Mouse (Mus musculus): ENCODE results near the gene Dzip1l.
"Not testable (repeated sequence)": the region's sequence is repeated elsewhere in the genome, so short reads cannot be mapped to it uniquely, and the experiment has no call there.

The Dzip1l gene

GRCm38 (mm10) chr9:99629281-99630011 is at the start of gene Dzip1l:
TSS of gene Dzip1l (plus strand) at chr9:99629496.
- peak; percentile 66 to 69 for DNase-seq (ENCODE audit: low spot score in 2 of 2)

- DNase-seq (ENCODE audit: low spot score in 2 of 2) = no peak
Observed at GRCm38 (mm10) chr9:99580655-99581054, 48.6 kb upstream of the Dzip1l start.

- DNase-seq (ENCODE audit: low spot score in 2 of 2) = no peak
Observed at GRCm38 (mm10) chr9:99587505-99588202, 41.6 kb upstream of the Dzip1l start.

GRCm38 (mm10) chr9:99591144-99591543 is 38.2 kb upstream of the Dzip1l start:
- DNase-seq (ENCODE audit: low spot score in 2 of 2) = no peak

GRCm38 (mm10) chr9:99599127-99599526 is 30.2 kb upstream of the Dzip1l start:
- DNase-seq (ENCODE audit: low spot score in 2 of 2) = not testable (repeated sequence)

GRCm38 (mm10) chr9:99603566-99603965 is 25.7 kb upstream of the Dzip1l start:
- DNase-seq (ENCODE audit: low spot score in 2 of 2) = no peak

GRCm38 (mm10) chr9:99612202-99612601 is 17.1 kb upstream of the Dzip1l start, which contains the start of gene A4gnt:
TSS of gene A4gnt (plus strand) at chr9:99612502.
- no peak for DNase-seq (ENCODE audit: low spot score in 2 of 2)

- no peak for DNase-seq (ENCODE audit: low spot score in 2 of 2)
Observed at GRCm38 (mm10) chr9:99619688-99620087, 9.6 kb upstream of the Dzip1l start.

- DNase-seq (ENCODE audit: low spot score in 2 of 2) = no peak
Observed at GRCm38 (mm10) chr9:99620196-99620595, 9.1 kb upstream of the Dzip1l start.

- no peak for DNase-seq (ENCODE audit: low spot score in 2 of 2)
Observed at GRCm38 (mm10) chr9:99622034-99622433, 7.3 kb upstream of the Dzip1l start.

GRCm38 (mm10) chr9:99622966-99623365 is 6.3 kb upstream of the Dzip1l start:
- no peak for DNase-seq (ENCODE audit: low spot score in 2 of 2)

- DNase-seq (ENCODE audit: low spot score in 2 of 2) = no peak
Observed at GRCm38 (mm10) chr9:99624117-99624516, 5.2 kb upstream of the Dzip1l start.

GRCm38 (mm10) chr9:99628581-99628980 is 715 bp upstream of the Dzip1l start:
- DNase-seq (ENCODE audit: low spot score in 2 of 2) = no peak

- no peak for DNase-seq (ENCODE audit: low spot score in 2 of 2)
Observed at GRCm38 (mm10) chr9:99630071-99630470, 775 bp downstream of the Dzip1l start.

- DNase-seq (ENCODE audit: low spot score in 2 of 2) = peak; percentile 18 to 29
Observed at GRCm38 (mm10) chr9:99630528-99631125, 1.3 kb downstream of the Dzip1l start.

- DNase-seq (ENCODE audit: low spot score in 2 of 2) = no peak
Observed at GRCm38 (mm10) chr9:99631781-99632180, 2.5 kb downstream of the Dzip1l start.

GRCm38 (mm10) chr9:99632264-99632663 is 3.0 kb downstream of the Dzip1l start:
- DNase-seq (ENCODE audit: low spot score in 2 of 2) = no peak

GRCm38 (mm10) chr9:99636776-99637175 is 7.5 kb downstream of the Dzip1l start:
- no peak for DNase-seq (ENCODE audit: low spot score in 2 of 2)

- no peak for DNase-seq (ENCODE audit: low spot score in 2 of 2)
Observed at GRCm38 (mm10) chr9:99637227-99637626, 7.9 kb downstream of the Dzip1l start.

GRCm38 (mm10) chr9:99637736-99638135 is 8.4 kb downstream of the Dzip1l start:
- no peak for DNase-seq (ENCODE audit: low spot score in 2 of 2)

GRCm38 (mm10) chr9:99639957-99640356 is 10.7 kb downstream of the Dzip1l start:
- DNase-seq (ENCODE audit: low spot score in 2 of 2) = no peak

GRCm38 (mm10) chr9:99645416-99645815 is 16.1 kb downstream of the Dzip1l start:
- no peak for DNase-seq (ENCODE audit: low spot score in 2 of 2)

GRCm38 (mm10) chr9:99646102-99646501 is 16.8 kb downstream of the Dzip1l start:
- no peak for DNase-seq (ENCODE audit: low spot score in 2 of 2)
